In the genomic region with DNA sequence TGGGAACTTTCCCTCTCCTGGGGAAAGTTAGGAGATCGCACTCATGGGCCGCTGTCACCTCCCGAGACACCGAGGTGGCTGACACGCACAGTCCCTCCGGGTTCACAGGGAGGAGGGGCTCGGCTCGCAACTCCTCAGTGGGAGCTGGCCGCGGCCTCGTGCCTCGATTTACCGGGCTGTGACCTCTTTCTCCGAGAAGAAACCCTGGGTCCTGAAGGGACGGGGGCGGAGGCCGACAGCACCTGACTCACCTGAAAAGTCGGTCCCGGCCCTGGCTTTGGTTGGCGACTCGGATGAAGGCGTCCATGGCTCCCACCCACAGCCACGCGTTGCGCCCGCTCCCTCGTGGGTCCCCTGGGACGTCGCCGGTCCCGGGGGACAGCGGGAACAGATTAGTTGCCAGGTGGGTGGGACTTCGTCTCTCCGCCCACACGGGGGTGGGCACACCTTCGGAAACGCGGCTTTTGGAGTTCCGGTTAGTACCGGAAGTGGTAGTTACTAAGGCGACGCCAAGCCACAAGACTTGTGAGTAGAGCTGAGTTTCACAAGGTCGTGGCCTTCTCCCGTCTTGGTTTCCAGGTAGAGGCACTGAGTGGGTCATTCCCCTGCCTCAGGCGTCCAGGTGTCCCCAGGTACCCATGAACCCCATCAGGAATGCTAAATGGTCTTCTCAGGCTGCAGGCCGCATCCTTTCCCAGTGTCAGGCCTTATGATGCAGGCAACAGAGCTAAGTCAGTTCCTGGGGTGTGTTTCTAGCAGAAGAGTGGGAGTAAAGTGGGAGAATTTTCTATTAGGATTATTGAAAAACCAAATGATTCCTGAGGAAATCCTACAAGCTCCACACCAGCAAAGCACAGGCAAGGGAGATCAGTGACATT, we compare ENCODE assay signal across 8 mouse cellular contexts. TPM values are rescaled to one million over a fixed set of nuclear protein-coding genes. Genes with fewer than 3 reads are reported as not detected.
DNase-seq lines count a peak whose midpoint lies in the region; ATAC-seq and TF ChIP-seq lines count a peak whose summit lies in the region.

A gene (minus strand): TSS at position 473 of the 878 bp plus-strand sequence.
A gene (plus strand): TSS at position 505 of the 878 bp plus-strand sequence.

- no peaks in the 10 kb centered on the region for H3K36me3 ChIP-seq in hindbrain, embryonic 12.5 days
- no peaks in the 10 kb centered on the region for H3K36me3 ChIP-seq in lung, postnatal 0 days (ENCODE audit: insufficient read depth, low read length)

- H3K27ac ChIP-seq in hindbrain, embryonic 12.5 days: no peak within 1 kb of the TSS
- peak within 1 kb of the TSS; percentile 60 for H3K27ac ChIP-seq in lung, postnatal 0 days (ENCODE audit: low read length)

- in situ Hi-C loops in Patski (cut with MboI; ENCODE audit: low pct_unique_long_range_greater_than_20kb): no loop called here

- POLR2A ChIA-PET in Patski (lab: Charles Lee): interaction anchor here (1.6 kb wide), 1 partner anchor 8 kb away, joined by 5 read pairs; no protein-coding TSS in a partner anchor

- no peak for TF ChIP-seq CTCF in Patski (IDR thresholded peaks at IDR 0.05)
- no peak for TF ChIP-seq CTCF in lung, postnatal 0 days (IDR thresholded peaks at IDR 0.05)

- CTCF ChIA-PET in Patski (lab: Charles Lee): no interaction called here

- H3K9me3 ChIP-seq in hindbrain, embryonic 12.5 days (replicated peaks): no peaks in the 10 kb centered on the region
- H3K9me3 ChIP-seq in lung, postnatal 0 days (ENCODE audit: low read length): no peaks in the 10 kb centered on the region

- peak within 1 kb of the TSS; percentile 92 for H3K4me2 ChIP-seq in hindbrain, embryonic 12.5 days (replicated peaks)
- H3K4me2 ChIP-seq in lung, postnatal 0 days (replicated peaks; ENCODE audit: low read depth, low read length): peak within 1 kb of the TSS; percentile 78

- peak; percentile 38 for DNase-seq in Patski (ENCODE audit: low read depth, low spot score)
- DNase-seq in cerebellum, postnatal 14 days: peak; percentile 77 to 82
- DNase-seq in frontal cortex, postnatal 10 days (ENCODE audit: low spot score in 2 of 2): peak; percentile 70 to 71
- DNase-seq in layer of hippocampus, postnatal 10 days (ENCODE audit: low spot score in 2 of 2): peak; percentile 74 to 77
- peak; percentile 94 for DNase-seq in lung, postnatal 0 days (ENCODE audit: low spot score)
- DNase-seq in ovary, postnatal 10 days (ENCODE audit: low spot score): peak; percentile 41
- DNase-seq in thymus, postnatal 0 days (ENCODE audit: low spot score): peak; percentile 90

- peaks cover 8% of the 10 kb centered on the region for H3K4me1 ChIP-seq in hindbrain, embryonic 12.5 days
- no peaks in the 10 kb centered on the region; the same call in 1 of the 2 replicates for H3K4me1 ChIP-seq in lung, postnatal 0 days (ENCODE audit: insufficient read depth, low read depth, low read length)

- no peaks in the 10 kb centered on the region for H3K27me3 ChIP-seq in Patski
- H3K27me3 ChIP-seq in hindbrain, embryonic 12.5 days: 0 out of 2 replicates have a peak, but pooled peaks cover 3% of the 10 kb centered on the region
- no peaks in the 10 kb centered on the region for H3K27me3 ChIP-seq in lung, postnatal 0 days (replicated peaks; ENCODE audit: insufficient read depth, low read length)

- peak within 1 kb of the TSS; percentile 66 for H3K9ac ChIP-seq in hindbrain, embryonic 12.5 days
- peak within 1 kb of the TSS; percentile 16; the same call in 1 of the 2 replicates for H3K9ac ChIP-seq in lung, postnatal 0 days (replicated peaks; ENCODE audit: low read depth)

- no peak for TF ChIP-seq EP300 in lung, postnatal 0 days (IDR thresholded peaks at IDR 0.05)

- H3K4me3 ChIP-seq in hindbrain, embryonic 12.5 days: peak within 1 kb of the TSS; percentile 72
- H3K4me3 ChIP-seq in lung, postnatal 0 days (ENCODE audit: low read depth, low read length): peak within 1 kb of the TSS; percentile 57

- peak; percentile 80 for ATAC-seq in Patski
- ATAC-seq in hindbrain, embryonic 12.5 days (ENCODE audit: low FRiP score): peak; percentile 81
- ATAC-seq in lung, postnatal 0 days: peak; percentile 94

- 2% methylated on average over 46 of the region's 46 CpGs for WGBS in hindbrain, embryonic 12.5 days
- WGBS in lung, postnatal 0 days: 4% methylated on average over 34 of the region's 46 CpGs

RNA-seq across cellular contexts. Expression of the first gene that starts in this region (rescaled TPM):
- polyA plus RNA-seq in Patski (2021): 17.5 TPM
- 6.8 and 9.5 TPM in 2 replicates for polyA plus RNA-seq in hindbrain, embryonic 12.5 days (2016; fragmentation: Nextera tagmentation; extraction: Ambion mirVana)
- total RNA-seq in layer of hippocampus, postnatal 10 days (2021): 10 to 100 TPM; 10.4 to 11.7 TPM
- 17.8 and 23.9 TPM in 2 replicates for polyA plus RNA-seq in lung, postnatal 0 days (2015; fragmentation: Nextera tagmentation; extraction: Ambion mirVana)
- 5.7 and 6.1 TPM in 2 replicates for polyA plus RNA-seq in thymus, postnatal 0 days (2015; fragmentation: Nextera tagmentation; extraction: Ambion mirVana)

RNA-seq across cellular contexts. Expression of the second gene that starts in this region (rescaled TPM):
- polyA plus RNA-seq in Patski (2021): 2.1 TPM
- 0.57 and 0.72 TPM in 2 replicates for polyA plus RNA-seq in hindbrain, embryonic 12.5 days (2016; fragmentation: Nextera tagmentation; extraction: Ambion mirVana)
- under 1 TPM; 0.21 to 0.25 TPM for total RNA-seq in layer of hippocampus, postnatal 10 days (2021)
- 1.6 and 2.0 TPM in 2 replicates for polyA plus RNA-seq in lung, postnatal 0 days (2015; fragmentation: Nextera tagmentation; extraction: Ambion mirVana)
- 0.13 and 0.31 TPM in 2 replicates for polyA plus RNA-seq in thymus, postnatal 0 days (2015; fragmentation: Nextera tagmentation; extraction: Ambion mirVana)

Comparison
In these comparisons a context has a peak if more than half of its experiments do, and no peak if none do; other contexts are left out.
1. DNase-seq: peak in every context shown above with its lines; median percentile 94 in lung, postnatal 0 days; 90 in thymus, postnatal 0 days; 80 in cerebellum, postnatal 14 days; 76 in layer of hippocampus, postnatal 10 days; 70 in frontal cortex, postnatal 10 days; 41 in ovary, postnatal 10 days; 38 in Patski.